12 mouse cellular contexts compared by ENCODE assay signal in genomic region chr5:106139109-106139508, GRCm38 (mm10).
"Had no signal": no experiment of that assay in that cellular context is flagged by ENCODE, and none has a peak within 500 bp of the region (broad histone marks: within the 10 kb centered on the region; RNA-seq: fewer than 3 reads in every experiment).

No protein-coding gene starts in this region.

- H3K4me1 ChIP-seq: limb, embryonic 10.5 days; liver, embryonic 13.5 days; midbrain, embryonic 13.5 days; stomach, embryonic 15.5 days had no signal

- H3K9me3 ChIP-seq: limb, embryonic 10.5 days; liver, embryonic 13.5 days; midbrain, embryonic 13.5 days; stomach, embryonic 15.5 days had no signal

- H3K9ac ChIP-seq: liver, embryonic 13.5 days; liver, postnatal 0 days; midbrain, embryonic 13.5 days; stomach, embryonic 15.5 days had no signal

- H3K27me3 ChIP-seq: liver, embryonic 13.5 days; midbrain, embryonic 13.5 days; stomach, embryonic 15.5 days had no signal

- DNase-seq: kidney, adult 8-10 months; kidney, postnatal 25 days; liver, embryonic 13.5 days; liver, postnatal 0 days; right cerebral cortex, postnatal 14 days; thymus, adult 2 months; thymus, postnatal 25 days had no signal

- H3K4me2 ChIP-seq: liver, embryonic 13.5 days; midbrain, embryonic 13.5 days; stomach, embryonic 15.5 days had no signal

- H3K4me3 ChIP-seq: left cerebral cortex, adult 2 months; limb, embryonic 10.5 days; liver, embryonic 13.5 days; midbrain, embryonic 13.5 days; stomach, embryonic 15.5 days had no signal

- ATAC-seq: intestine, embryonic 16.5 days; liver, postnatal 0 days; midbrain, embryonic 13.5 days had no signal

- H3K36me3 ChIP-seq: limb, embryonic 10.5 days; liver, embryonic 13.5 days; midbrain, embryonic 13.5 days; stomach, embryonic 15.5 days had no signal

- H3K27ac ChIP-seq: left cerebral cortex, adult 2 months; limb, embryonic 10.5 days; liver, embryonic 13.5 days; midbrain, embryonic 13.5 days; stomach, embryonic 15.5 days had no signal
